Mouse (Mus musculus): ENCODE measurements around the gene Chst5. TPM values are rescaled to one million over a fixed set of nuclear protein-coding genes. Genes with fewer than 3 reads are reported as not detected.

Gene Chst5
- polyA plus RNA-seq, 1 experiment from 2014 or later: 3.4 TPM

GRCm38 (mm10) chr8:111889931-111890910 is 20.0 kb downstream of the Chst5 start:
- ATAC-seq (ENCODE audit: low FRiP score): peak; percentile 55; the same call in 1 of the 2 replicates
- Histone ChIP-seq H3K27ac (replicated peaks) (no peak overlapping the region), H3K36me3 (no peaks in the 10 kb centered on the region), H3K4me2 (peak overlapping the region; percentile 68), H3K4me3 (replicated peaks) (peak overlapping the region; percentile 36), H3K4me1 (peaks cover 14% of the 10 kb centered on the region), H3K9me3 (replicated peaks) (no peaks in the 10 kb centered on the region), H3K9ac (replicated peaks) (peak overlapping the region; percentile 24; the same call in 1 of the 2 replicates), H3K27me3 (replicated peaks) (peaks cover 42% of the 10 kb centered on the region)
- 11% methylated on average over 86 of the region's 86 CpGs for WGBS

GRCm38 (mm10) chr8:111888091-111888650 is 22.1 kb downstream of the Chst5 start:
- WGBS: 57% methylated on average over 7 of the region's 7 CpGs
- H3K4me2 ChIP-seq: no peak overlapping the region
- peaks cover 42% of the 10 kb centered on the region for H3K27me3 ChIP-seq (replicated peaks)
- peaks cover 14% of the 10 kb centered on the region for H3K4me1 ChIP-seq
- no peak overlapping the region for H3K4me3 ChIP-seq (replicated peaks)
- no peaks in the 10 kb centered on the region for H3K36me3 ChIP-seq
- H3K9ac ChIP-seq (replicated peaks): no peak overlapping the region
- no peak overlapping the region for H3K27ac ChIP-seq (replicated peaks)
- H3K9me3 ChIP-seq (replicated peaks): no peaks in the 10 kb centered on the region
- ATAC-seq (ENCODE audit: low FRiP score): no peak

- Histone ChIP-seq H3K4me3 (replicated peaks) (no peak overlapping the region), H3K36me3 (no peaks in the 10 kb centered on the region), H3K9me3 (replicated peaks) (no peaks in the 10 kb centered on the region), H3K4me1 (peaks cover 14% of the 10 kb centered on the region), H3K4me2 (no peak overlapping the region), H3K27me3 (replicated peaks) (peaks cover 41% of the 10 kb centered on the region), H3K9ac (replicated peaks) (no peak overlapping the region), H3K27ac (replicated peaks) (no peak overlapping the region)
- ATAC-seq (ENCODE audit: low FRiP score): no peak
- WGBS: 85% methylated on average over 1 of the region's 1 CpGs
Measured at GRCm38 (mm10) chr8:111887479-111887878, 22.8 kb downstream of the Chst5 start.

GRCm38 (mm10) chr8:111883615-111884014 is 26.6 kb downstream of the Chst5 start:
- Histone ChIP-seq H3K9me3 (replicated peaks) (no peaks in the 10 kb centered on the region), H3K4me3 (replicated peaks) (no peak overlapping the region), H3K27me3 (replicated peaks) (peaks cover 7% of the 10 kb centered on the region), H3K4me1 (0 out of 2 replicates have a peak, but pooled peaks cover 3% of the 10 kb centered on the region), H3K27ac (replicated peaks) (no peak overlapping the region), H3K4me2 (no peak overlapping the region), H3K9ac (replicated peaks) (no peak overlapping the region), H3K36me3 (no peaks in the 10 kb centered on the region)
- no peak for ATAC-seq (ENCODE audit: low FRiP score)
- WGBS: 89% methylated on average over 4 of the region's 4 CpGs

- Histone ChIP-seq H3K27me3 (replicated peaks) (no peaks in the 10 kb centered on the region), H3K27ac (replicated peaks) (no peak overlapping the region), H3K9me3 (replicated peaks) (no peaks in the 10 kb centered on the region), H3K4me2 (no peak overlapping the region), H3K4me3 (replicated peaks) (no peak overlapping the region), H3K9ac (replicated peaks) (no peak overlapping the region), H3K4me1 (peaks cover 4% of the 10 kb centered on the region; the same call in 1 of the 2 replicates), H3K36me3 (no peaks in the 10 kb centered on the region)
- no peak for ATAC-seq (ENCODE audit: low FRiP score)
- WGBS: 0% methylated on average over 2 of the region's 2 CpGs
Measured at GRCm38 (mm10) chr8:111881591-111881990, 28.7 kb downstream of the Chst5 start.

- Histone ChIP-seq H3K36me3 (no peaks in the 10 kb centered on the region), H3K27ac (replicated peaks) (no peak overlapping the region), H3K4me3 (replicated peaks) (no peak overlapping the region), H3K9me3 (replicated peaks) (no peaks in the 10 kb centered on the region), H3K4me1 (peaks cover 9% of the 10 kb centered on the region; the same call in 1 of the 2 replicates), H3K4me2 (no peak overlapping the region), H3K27me3 (replicated peaks) (no peaks in the 10 kb centered on the region), H3K9ac (replicated peaks) (no peak overlapping the region)
- no peak for ATAC-seq (ENCODE audit: low FRiP score)
- 69% methylated on average over 9 of the region's 9 CpGs for WGBS
Measured at GRCm38 (mm10) chr8:111877711-111878110, 32.5 kb downstream of the Chst5 start.

- Histone ChIP-seq H3K36me3 (no peaks in the 10 kb centered on the region), H3K27ac (replicated peaks) (peak within 1 kb of the TSS; percentile 86), H3K9ac (replicated peaks) (peak within 1 kb of the TSS; percentile 73), H3K9me3 (replicated peaks) (no peaks in the 10 kb centered on the region), H3K4me2 (peak within 1 kb of the TSS; percentile 80), H3K27me3 (replicated peaks) (no peaks in the 10 kb centered on the region), H3K4me1 (peaks cover 9% of the 10 kb centered on the region; the same call in 1 of the 2 replicates), H3K4me3 (replicated peaks) (peak within 1 kb of the TSS; percentile 93)
- WGBS: under 1% methylated on average over 45 of the region's 53 CpGs
- ATAC-seq (ENCODE audit: low FRiP score): peak; percentile 98
Measured at GRCm38 (mm10) chr8:111876355-111876948, 33.8 kb downstream of the Chst5 start, which contains the start of gene Tmem170. Gene Tmem170, minus strand, starts transcription at chr8:111876750.

GRCm38 (mm10) chr8:111875758-111876157 is 34.5 kb downstream of the Chst5 start:
- Histone ChIP-seq H3K9me3 (replicated peaks) (no peaks in the 10 kb centered on the region), H3K4me1 (peaks cover 9% of the 10 kb centered on the region; the same call in 1 of the 2 replicates), H3K27me3 (replicated peaks) (no peaks in the 10 kb centered on the region), H3K36me3 (no peaks in the 10 kb centered on the region), H3K27ac (replicated peaks) (no peak overlapping the region), H3K4me2 (peak overlapping the region; percentile 80), H3K9ac (replicated peaks) (peak overlapping the region; percentile 73), H3K4me3 (replicated peaks) (peak overlapping the region; percentile 93)
- ATAC-seq (ENCODE audit: low FRiP score): no peak
- WGBS: 26% methylated on average over 9 of the region's 9 CpGs

GRCm38 (mm10) chr8:111871278-111871677 is 39.0 kb downstream of the Chst5 start:
- Histone ChIP-seq H3K4me1 (peaks cover 5% of the 10 kb centered on the region; the same call in 1 of the 2 replicates), H3K9ac (replicated peaks) (no peak overlapping the region), H3K9me3 (replicated peaks) (no peaks in the 10 kb centered on the region), H3K4me2 (no peak overlapping the region), H3K27ac (replicated peaks) (no peak overlapping the region), H3K27me3 (replicated peaks) (no peaks in the 10 kb centered on the region), H3K36me3 (no peaks in the 10 kb centered on the region), H3K4me3 (replicated peaks) (no peak overlapping the region)
- 92% methylated on average over 3 of the region's 3 CpGs for WGBS
- ATAC-seq (ENCODE audit: low FRiP score): no peak

- H3K27ac ChIP-seq (replicated peaks): no peak overlapping the region
- H3K27me3 ChIP-seq (replicated peaks): no peaks in the 10 kb centered on the region
- WGBS: 99% methylated on average over 3 of the region's 3 CpGs
- H3K36me3 ChIP-seq: peaks cover 3% of the 10 kb centered on the region; the same call in 1 of the 2 replicates
- no peak for ATAC-seq (ENCODE audit: low FRiP score)
- H3K9me3 ChIP-seq (replicated peaks): no peaks in the 10 kb centered on the region
- H3K9ac ChIP-seq (replicated peaks): no peak overlapping the region
- no peak overlapping the region for H3K4me3 ChIP-seq (replicated peaks)
- H3K4me2 ChIP-seq: no peak overlapping the region
- no peaks in the 10 kb centered on the region for H3K4me1 ChIP-seq
Measured at GRCm38 (mm10) chr8:111870379-111870778, 39.9 kb downstream of the Chst5 start.

GRCm38 (mm10) chr8:111868664-111869063 is 41.6 kb downstream of the Chst5 start:
- H3K9ac ChIP-seq (replicated peaks): no peak overlapping the region
- H3K27me3 ChIP-seq (replicated peaks): no peaks in the 10 kb centered on the region
- no peak overlapping the region for H3K27ac ChIP-seq (replicated peaks)
- H3K4me2 ChIP-seq: no peak overlapping the region
- H3K4me3 ChIP-seq (replicated peaks): no peak overlapping the region
- H3K36me3 ChIP-seq: peaks cover 3% of the 10 kb centered on the region; the same call in 1 of the 2 replicates
- no peaks in the 10 kb centered on the region for H3K4me1 ChIP-seq
- no peaks in the 10 kb centered on the region for H3K9me3 ChIP-seq (replicated peaks)
- WGBS: 46% methylated on average over 2 of the region's 2 CpGs
- no peak for ATAC-seq (ENCODE audit: low FRiP score)
